Mouse (Mus musculus) retina, postnatal 7 days (tissue): Measurements from ENCODE around the gene Rph3a.

Experiments used
- DNase-seq: peaks from one replicate; pipeline ENCODE4 v3.0.0-alpha.2; 2012; ENCODE audit warnings: low read depth, low spot score

Rph3a gene

GRCm38 (mm10) chr5:121009811-121010569, at the start of gene Rph3a:
TSS of gene Rph3a (minus strand) at chr5:121010092.
- no peak for DNase-seq

- DNase-seq, result no peak
Observed at GRCm38 (mm10) chr5:121058261-121058660, 48.4 kb upstream of the Rph3a start.

GRCm38 (mm10) chr5:121053886-121054285, 44.0 kb upstream of the Rph3a start:
- no peak for DNase-seq

- no peak for DNase-seq
Observed at GRCm38 (mm10) chr5:121041791-121042190, 31.9 kb upstream of the Rph3a start.

GRCm38 (mm10) chr5:121039465-121039864, 29.6 kb upstream of the Rph3a start:
- DNase-seq, result no peak

GRCm38 (mm10) chr5:121030161-121030560, 20.3 kb upstream of the Rph3a start:
- no peak for DNase-seq

GRCm38 (mm10) chr5:121019505-121019904, 9.6 kb upstream of the Rph3a start:
- no peak for DNase-seq

GRCm38 (mm10) chr5:121017699-121018098, 7.8 kb upstream of the Rph3a start:
- DNase-seq, result no peak

GRCm38 (mm10) chr5:121016405-121016804, 6.5 kb upstream of the Rph3a start:
- DNase-seq, result no peak

- DNase-seq, result no peak
Observed at GRCm38 (mm10) chr5:121014496-121014895, 4.6 kb upstream of the Rph3a start.

- no peak for DNase-seq
Observed at GRCm38 (mm10) chr5:121011962-121012361, 2.1 kb upstream of the Rph3a start.

- DNase-seq, result no peak
Observed at GRCm38 (mm10) chr5:121009406-121009805, 486 bp downstream of the Rph3a start.

- DNase-seq, result no peak
Observed at GRCm38 (mm10) chr5:121008411-121009239, 1.3 kb downstream of the Rph3a start.

- no peak for DNase-seq
Observed at GRCm38 (mm10) chr5:121007563-121007962, 2.3 kb downstream of the Rph3a start.

- no peak for DNase-seq
Observed at GRCm38 (mm10) chr5:121007130-121007529, 2.8 kb downstream of the Rph3a start.

GRCm38 (mm10) chr5:121006176-121006575, 3.7 kb downstream of the Rph3a start:
- DNase-seq, result no peak

- peak; percentile 35 for DNase-seq
Observed at GRCm38 (mm10) chr5:121003781-121004180, 6.1 kb downstream of the Rph3a start.

GRCm38 (mm10) chr5:120999573-120999972, 10.3 kb downstream of the Rph3a start:
- no peak for DNase-seq

- no peak for DNase-seq
Observed at GRCm38 (mm10) chr5:120988373-120988772, 21.5 kb downstream of the Rph3a start.

GRCm38 (mm10) chr5:120983029-120983428, 26.9 kb downstream of the Rph3a start:
- DNase-seq, result no peak

- no peak for DNase-seq
Observed at GRCm38 (mm10) chr5:120981211-120981610, 28.7 kb downstream of the Rph3a start.

- no peak for DNase-seq
Observed at GRCm38 (mm10) chr5:120980116-120980515, 29.8 kb downstream of the Rph3a start.

GRCm38 (mm10) chr5:120976138-120976537, 33.8 kb downstream of the Rph3a start:
- no peak for DNase-seq
